In the genomic region with DNA sequence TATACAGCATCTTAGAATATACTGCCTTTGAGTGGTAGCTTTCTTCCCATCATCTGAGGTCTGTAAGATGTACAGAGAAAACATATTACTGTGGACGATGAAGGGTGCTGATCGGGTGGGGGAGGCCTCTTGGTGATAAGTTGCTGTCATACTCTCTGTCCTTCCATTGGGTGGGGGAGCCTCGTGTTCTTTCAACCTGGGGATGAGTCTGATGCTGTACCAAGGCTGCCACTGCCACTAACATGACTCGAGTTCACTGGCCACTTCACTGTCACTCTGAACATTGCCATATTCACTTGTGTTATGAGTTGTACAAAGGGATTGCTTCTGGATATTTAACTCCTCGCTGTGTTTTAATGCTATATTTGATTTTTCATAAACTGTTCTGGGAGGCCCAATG, we compare ENCODE assay signal across 30 mouse cellular contexts.
"Had no signal": no experiment of that assay in that cellular context is flagged by ENCODE, and none has a peak within 500 bp of the region (broad histone marks: within the 10 kb centered on the region; RNA-seq: fewer than 3 reads in every experiment).

No protein-coding gene starts in this region.

- H3K4me3 ChIP-seq: limb, embryonic 10.5 days; limb, embryonic 12.5 days; limb, embryonic 13.5 days; limb, embryonic 15.5 days; liver, embryonic 12.5 days; liver, embryonic 13.5 days; liver, embryonic 15.5 days; lung, embryonic 15.5 days; megakaryocyte, embryonic 14.5 days; midbrain, embryonic 10.5 days; midbrain, embryonic 12.5 days; midbrain, embryonic 13.5 days; midbrain, embryonic 15.5 days; neural tube, embryonic 12.5 days had no signal

- H3K4me2 ChIP-seq: limb, embryonic 12.5 days; limb, embryonic 13.5 days; limb, embryonic 15.5 days; liver, embryonic 11.5 days; liver, embryonic 12.5 days; liver, embryonic 13.5 days; liver, embryonic 15.5 days; lung, embryonic 14.5 days; lung, embryonic 15.5 days; midbrain, embryonic 11.5 days; midbrain, embryonic 12.5 days; midbrain, embryonic 13.5 days; midbrain, embryonic 15.5 days; neural tube, embryonic 12.5 days had no signal

- H3K4me1 ChIP-seq: liver, embryonic 12.5 days; liver, embryonic 13.5 days; liver, embryonic 15.5 days; megakaryocyte, embryonic 14.5 days; midbrain, embryonic 10.5 days; neural tube, embryonic 12.5 days had no signal

- ATAC-seq: liver, embryonic 12.5 days; liver, postnatal 0 days; lung, postnatal 0 days; midbrain, embryonic 13.5 days; midbrain, embryonic 15.5 days had no signal

- H3K9ac ChIP-seq: limb, embryonic 12.5 days; limb, embryonic 13.5 days; limb, embryonic 15.5 days; liver, embryonic 12.5 days; liver, embryonic 13.5 days; liver, embryonic 14.5 days; liver, embryonic 15.5 days; liver, postnatal 0 days; lung, embryonic 14.5 days; lung, embryonic 15.5 days; midbrain, embryonic 12.5 days; midbrain, embryonic 13.5 days; midbrain, embryonic 15.5 days; neural tube, embryonic 12.5 days had no signal

- H3K36me3 ChIP-seq: limb, embryonic 10.5 days; limb, embryonic 12.5 days; limb, embryonic 13.5 days; limb, embryonic 15.5 days; liver, embryonic 12.5 days; liver, embryonic 13.5 days; liver, embryonic 15.5 days; lung, embryonic 15.5 days; midbrain, embryonic 10.5 days; midbrain, embryonic 12.5 days; midbrain, embryonic 13.5 days; midbrain, embryonic 15.5 days; neural tube, embryonic 12.5 days had no signal

- H3K27ac ChIP-seq: limb, embryonic 10.5 days; limb, embryonic 12.5 days; limb, embryonic 13.5 days; limb, embryonic 15.5 days; liver, embryonic 12.5 days; liver, embryonic 13.5 days; liver, embryonic 14.5 days; liver, embryonic 15.5 days; macrophage; midbrain, embryonic 10.5 days; midbrain, embryonic 12.5 days; midbrain, embryonic 13.5 days; midbrain, embryonic 15.5 days; neural tube, embryonic 12.5 days had no signal

- H3K27me3 ChIP-seq: limb, embryonic 12.5 days; limb, embryonic 13.5 days; limb, embryonic 15.5 days; liver, embryonic 12.5 days; liver, embryonic 13.5 days; liver, embryonic 15.5 days; lung, embryonic 15.5 days; midbrain, embryonic 12.5 days; midbrain, embryonic 13.5 days; midbrain, embryonic 15.5 days; neural tube, embryonic 12.5 days had no signal

- H3K9me3 ChIP-seq: limb, embryonic 10.5 days; limb, embryonic 12.5 days; limb, embryonic 13.5 days; limb, embryonic 15.5 days; liver, embryonic 12.5 days; liver, embryonic 13.5 days; liver, embryonic 15.5 days; lung, embryonic 15.5 days; midbrain, embryonic 10.5 days; midbrain, embryonic 12.5 days; midbrain, embryonic 13.5 days; midbrain, embryonic 15.5 days; neural tube, embryonic 12.5 days had no signal

- DNase-seq: left cerebral cortex, postnatal 4 days; liver; liver, embryonic 13.5 days; liver, postnatal 0 days; lung, adult 18-20 months; lung, adult 2 months; lung, embryonic 14.5 days; lung, postnatal 10 days; lung, postnatal 14 days; lung, postnatal 36 days; lung, postnatal 4 days; midbrain, embryonic 14.5 days had no signal
